Mouse (Mus musculus) neural tube, embryonic 14.5 days (tissue): ENCODE measurements around the gene Trim8. TPM values are rescaled to one million over a fixed set of nuclear protein-coding genes. Genes with fewer than 3 reads are reported as not detected.

Experiments
- ATAC-seq: fragments of 200-750 bp; cut with Nextera tagmentation; 2 replicates; pipeline ENCODE4 v1.8.0; 2017; ENCODE audit warnings: low read depth, mild to moderate bottlenecking, moderate TSS enrichment, moderate library complexity
- H3K27ac ChIP-seq: fragments of 300-500 bp; sonication (generic); 2 replicates; pipeline ENCODE4 v1.5.1; 2014; ENCODE audit warnings: low read depth, mild to moderate bottlenecking, control low read depth, low read length, moderate library complexity, mixed read lengths
- H3K27me3 ChIP-seq: fragments of 300-500 bp; sonication (generic); 2 replicates; pipeline ENCODE4 v1.6.1; 2014; ENCODE audit warnings: low read length; ENCODE audit not compliant: control insufficient read depth, insufficient read depth
- H3K36me3 ChIP-seq: fragments of 300-500 bp; sonication (generic); 2 replicates; pipeline ENCODE4 v1.6.1; 2014; ENCODE audit warnings: low read length, mixed read lengths; ENCODE audit not compliant: control insufficient read depth, insufficient read depth
- H3K4me1 ChIP-seq: fragments of 300-500 bp; sonication (generic); 2 replicates; pipeline ENCODE4 v1.6.1; 2014; ENCODE audit warnings: low read length; ENCODE audit not compliant: control insufficient read depth, insufficient read depth
- H3K4me2 ChIP-seq: fragments of 300-500 bp; sonication (generic); 2 replicates; pipeline ENCODE4 v1.6.1; 2014; ENCODE audit warnings: mild to moderate bottlenecking, low read depth, low read length, control low read depth
- H3K4me3 ChIP-seq: fragments of 300-500 bp; sonication (generic); 2 replicates; pipeline ENCODE4 v1.5.1; 2014; ENCODE audit warnings: low read depth, low read length, control low read depth, mixed read lengths
- H3K9ac ChIP-seq: fragments of 300-500 bp; sonication (generic); replicated peaks from 2 replicates; pipeline ENCODE4 v1.6.1; 2014; ENCODE audit warnings: low read depth, mild to moderate bottlenecking, control low read depth, low read length, mixed read lengths
- H3K9me3 ChIP-seq: fragments of 300-500 bp; sonication (generic); 2 replicates; pipeline ENCODE4 v1.6.1; 2016; ENCODE audit warnings: low read length; ENCODE audit not compliant: control insufficient read depth
- WGBS: fragments of 180-500 bp; shearing (Covaris S2); extraction: QIAGEN DNeasy Blood & Tissue Kit; methylation state at CpG from one replicate; pipeline ENCODE4 v1.1.7; 2014; 5-methylcytosine and 5-hydroxymethylcytosine counted together
- polyA plus RNA-seq: library from polyadenylated mRNA; unstranded; fragments of >200 nt; fragmentation: Nextera tagmentation; extraction: Ambion mirVana; gene quantifications from 2 replicates; pipeline ENCODE4 v1.2.1, GENCODE M21; 2014

Gene Trim8
- polyA plus RNA-seq, 1 experiment from 2014 or later = 32.2 TPM

GRCm38 (mm10) chr19:46505646-46506371, 4.3 kb downstream of the Trim8 start:
- Histone ChIP-seq H3K4me1 (peaks cover 60% of the 10 kb centered on the region), H3K36me3 (peaks cover 7% of the 10 kb centered on the region; the same call in 1 of the 2 replicates), H3K4me2 (peak overlapping the region; percentile 97), H3K9ac (peak overlapping the region; percentile 62; the same call in 1 of the 2 replicates), H3K27ac (no peak overlapping the region), H3K4me3 (peak overlapping the region; percentile 99), H3K9me3 (no peaks in the 10 kb centered on the region), H3K27me3 (no peaks in the 10 kb centered on the region; the same call in 1 of the 2 replicates)
- no peak for ATAC-seq
- 79% methylated on average over 8 of the region's 8 CpGs for WGBS

GRCm38 (mm10) chr19:46506372-46506717, 4.8 kb downstream of the Trim8 start:
- peak overlapping the region; percentile 99 for H3K4me3 ChIP-seq
- peak overlapping the region; percentile 62 for H3K9ac ChIP-seq
- no peaks in the 10 kb centered on the region for H3K9me3 ChIP-seq
- peaks cover 60% of the 10 kb centered on the region for H3K4me1 ChIP-seq
- peak overlapping the region; percentile 80 for H3K27ac ChIP-seq
- ATAC-seq = no peak
- H3K36me3 ChIP-seq = peaks cover 9% of the 10 kb centered on the region; the same call in 1 of the 2 replicates
- 53% methylated on average over 3 of the region's 3 CpGs for WGBS
- no peaks in the 10 kb centered on the region; the same call in 1 of the 2 replicates for H3K27me3 ChIP-seq
- H3K4me2 ChIP-seq = peak overlapping the region; percentile 97

- peak overlapping the region; percentile 80 for H3K27ac ChIP-seq
- WGBS = 18% methylated on average over 8 of the region's 8 CpGs
- peaks cover 60% of the 10 kb centered on the region for H3K4me1 ChIP-seq
These were observed 5.7 kb downstream of the Trim8 start for GRCm38 (mm10) chr19:46507181-46507581.

GRCm38 (mm10) chr19:46507806-46508205, 6.3 kb downstream of the Trim8 start:
- Histone ChIP-seq H3K4me1 (peaks cover 60% of the 10 kb centered on the region), H3K9me3 (no peaks in the 10 kb centered on the region), H3K36me3 (peaks cover 22% of the 10 kb centered on the region), H3K4me3 (peak overlapping the region; percentile 99; the same call in 1 of the 2 replicates), H3K27me3 (no peaks in the 10 kb centered on the region; the same call in 1 of the 2 replicates), H3K9ac (no peak overlapping the region), H3K27ac (peak overlapping the region; percentile 80; the same call in 1 of the 2 replicates), H3K4me2 (peak overlapping the region; percentile 97; the same call in 1 of the 2 replicates)
- 52% methylated on average over 1 of the region's 1 CpGs for WGBS
- ATAC-seq = no peak

More at GRCm38 (mm10) chr19:46507181-46507581, 5.7 kb downstream of the Trim8 start:
- H3K4me3 ChIP-seq = peak overlapping the region; percentile 99
- peak overlapping the region; percentile 97 for H3K4me2 ChIP-seq
- no peaks in the 10 kb centered on the region for H3K9me3 ChIP-seq
- 0 out of 2 replicates have a peak, but pooled peaks have one; percentile 3 for ATAC-seq
- no peaks in the 10 kb centered on the region; the same call in 1 of the 2 replicates for H3K27me3 ChIP-seq
- H3K9ac ChIP-seq = peak overlapping the region; percentile 62
- H3K36me3 ChIP-seq = peaks cover 17% of the 10 kb centered on the region

- no peak overlapping the region for H3K4me2 ChIP-seq
- no peaks in the 10 kb centered on the region for H3K9me3 ChIP-seq
- no peak overlapping the region for H3K4me3 ChIP-seq
- no peaks in the 10 kb centered on the region for H3K27me3 ChIP-seq
- no peak for ATAC-seq
- no peak overlapping the region for H3K27ac ChIP-seq
- 25% methylated on average over 3 of the region's 3 CpGs for WGBS
- peaks cover 31% of the 10 kb centered on the region for H3K36me3 ChIP-seq
- H3K9ac ChIP-seq = no peak overlapping the region
- H3K4me1 ChIP-seq = peaks cover 60% of the 10 kb centered on the region
These were observed 7.2 kb downstream of the Trim8 start for GRCm38 (mm10) chr19:46508738-46509137.

GRCm38 (mm10) chr19:46509202-46509601, 7.7 kb downstream of the Trim8 start:
- H3K27me3 ChIP-seq = no peaks in the 10 kb centered on the region
- H3K27ac ChIP-seq = no peak overlapping the region
- peaks cover 36% of the 10 kb centered on the region for H3K36me3 ChIP-seq
- no peak overlapping the region for H3K4me3 ChIP-seq
- H3K9ac ChIP-seq = no peak overlapping the region
- no peak for ATAC-seq
- no peak overlapping the region for H3K4me2 ChIP-seq
- peaks cover 60% of the 10 kb centered on the region for H3K4me1 ChIP-seq
- WGBS = 77% methylated on average over 3 of the region's 3 CpGs
- no peaks in the 10 kb centered on the region for H3K9me3 ChIP-seq

GRCm38 (mm10) chr19:46509736-46510135, 8.2 kb downstream of the Trim8 start:
- H3K4me2 ChIP-seq = no peak overlapping the region

GRCm38 (mm10) chr19:46510401-46510800, 8.9 kb downstream of the Trim8 start:
- no peaks in the 10 kb centered on the region for H3K27me3 ChIP-seq
- H3K4me3 ChIP-seq = no peak overlapping the region
- peaks cover 49% of the 10 kb centered on the region for H3K4me1 ChIP-seq
- H3K36me3 ChIP-seq = peaks cover 48% of the 10 kb centered on the region
- 82% methylated on average over 5 of the region's 5 CpGs for WGBS
- H3K4me2 ChIP-seq = no peak overlapping the region
- no peak overlapping the region for H3K9ac ChIP-seq
- no peak overlapping the region for H3K27ac ChIP-seq
- ATAC-seq = no peak
- no peaks in the 10 kb centered on the region for H3K9me3 ChIP-seq

More at GRCm38 (mm10) chr19:46509736-46510135, 8.2 kb downstream of the Trim8 start:
- ATAC-seq = no peak
- no peaks in the 10 kb centered on the region for H3K9me3 ChIP-seq
- H3K9ac ChIP-seq = no peak overlapping the region
- no peak overlapping the region for H3K27ac ChIP-seq
- H3K27me3 ChIP-seq = no peaks in the 10 kb centered on the region
- no peak overlapping the region for H3K4me3 ChIP-seq
- H3K4me1 ChIP-seq = peaks cover 56% of the 10 kb centered on the region
- WGBS = 84% methylated on average over 4 of the region's 4 CpGs
- peaks cover 41% of the 10 kb centered on the region for H3K36me3 ChIP-seq

- no peak overlapping the region for H3K27ac ChIP-seq
- H3K36me3 ChIP-seq = peaks cover 52% of the 10 kb centered on the region
- 73% methylated on average over 3 of the region's 3 CpGs for WGBS
These were observed 9.3 kb downstream of the Trim8 start for GRCm38 (mm10) chr19:46510824-46511223.

More at GRCm38 (mm10) chr19:46510824-46511223, 9.3 kb downstream of the Trim8 start:
- H3K9me3 ChIP-seq = no peaks in the 10 kb centered on the region
- H3K4me2 ChIP-seq = no peak overlapping the region
- no peak overlapping the region for H3K4me3 ChIP-seq
- no peak overlapping the region for H3K9ac ChIP-seq
- peaks cover 45% of the 10 kb centered on the region for H3K4me1 ChIP-seq
- H3K27me3 ChIP-seq = no peaks in the 10 kb centered on the region
- ATAC-seq = no peak
